23 mouse cellular contexts compared by ENCODE assay signal in genomic region chr10:9760264-9760663, GRCm38 (mm10).
DNase-seq lines count a peak whose midpoint lies in the region; ATAC-seq and TF ChIP-seq lines count a peak whose summit lies in the region.
"Had no signal": no experiment of that assay in that cellular context is flagged by ENCODE, and none has a peak within 500 bp of the region (broad histone marks: within the 10 kb centered on the region; RNA-seq: fewer than 3 reads in every experiment).

No protein-coding gene starts in this region.

- no peaks in the 10 kb centered on the region for H3K27me3 ChIP-seq in heart, embryonic 11.5 days (ENCODE audit: control insufficient read depth, insufficient read depth, low read length)
- H3K27me3 ChIP-seq in heart, embryonic 14.5 days (ENCODE audit: control insufficient read depth, insufficient read depth, low read length), result no peaks in the 10 kb centered on the region
- no peaks in the 10 kb centered on the region for H3K27me3 ChIP-seq in intestine, postnatal 0 days (replicated peaks; ENCODE audit: control insufficient read depth, insufficient read depth, low read length)
- H3K27me3 ChIP-seq: embryonic facial prominence, embryonic 12.5 days; embryonic facial prominence, embryonic 15.5 days; Patski had no signal

- no peak for DNase-seq in heart, adult 9 months (ENCODE audit: low spot score in 2 of 2)
- DNase-seq in heart, postnatal 25 days (ENCODE audit: low spot score), result no peak
- DNase-seq in MN1 (ENCODE audit: low spot score), result no peak
- DNase-seq: adrenal gland, postnatal 10 days; adrenal gland, postnatal 36 days; cerebellum, adult 18-20 months; cerebellum, adult 9-11 months; cerebellum, postnatal 25 days; forebrain, postnatal 0 days; gastrocnemius, adult 2 months; gastrocnemius, postnatal 14 days; heart, postnatal 4 days; kidney, adult 18-20 months had no signal

- intact Hi-C loops in heart, postnatal 25 days (cut with DNase I), result no loop called here

- no peaks in the 10 kb centered on the region for H3K9me3 ChIP-seq in heart, embryonic 11.5 days (replicated peaks; ENCODE audit: control insufficient read depth, low read length)
- no peaks in the 10 kb centered on the region for H3K9me3 ChIP-seq in heart, embryonic 14.5 days (ENCODE audit: control insufficient read depth, low read length)
- no peaks in the 10 kb centered on the region for H3K9me3 ChIP-seq in intestine, postnatal 0 days (ENCODE audit: control insufficient read depth)
- H3K9me3 ChIP-seq: embryonic facial prominence, embryonic 12.5 days; embryonic facial prominence, embryonic 15.5 days had no signal

- H3K4me2 ChIP-seq in heart, embryonic 11.5 days, result peak overlapping the region; percentile 41
- H3K4me2 ChIP-seq in heart, embryonic 14.5 days (ENCODE audit: low read length), result peak overlapping the region; percentile 9; the same call in 1 of the 2 replicates
- no peak overlapping the region for H3K4me2 ChIP-seq in intestine, postnatal 0 days (replicated peaks; ENCODE audit: low read depth)
- H3K4me2 ChIP-seq: embryonic facial prominence, embryonic 12.5 days; embryonic facial prominence, embryonic 15.5 days; hindbrain, embryonic 14.5 days had no signal

- H3K9ac ChIP-seq in heart, embryonic 11.5 days (ENCODE audit: low read depth, low read length), result no peak overlapping the region
- H3K9ac ChIP-seq in heart, embryonic 14.5 days (ENCODE audit: low read length), result no peak overlapping the region
- no peak overlapping the region for H3K9ac ChIP-seq in intestine, postnatal 0 days (ENCODE audit: low read depth, low read length)
- H3K9ac ChIP-seq: embryonic facial prominence, embryonic 12.5 days; embryonic facial prominence, embryonic 15.5 days; forebrain, postnatal 0 days; hindbrain, embryonic 14.5 days had no signal

- no peak overlapping the region for H3K4me3 ChIP-seq in heart, embryonic 11.5 days (ENCODE audit: low read depth, low read length)
- no peak overlapping the region for H3K4me3 ChIP-seq in heart, embryonic 14.5 days (ENCODE audit: control insufficient read depth in 1 of 2, insufficient read depth in 1 of 2, low read depth in 1 of 2, low read length in 2 of 2)
- no peak overlapping the region for H3K4me3 ChIP-seq in intestine, postnatal 0 days (ENCODE audit: low read depth, low read length)
- H3K4me3 ChIP-seq: embryonic facial prominence, embryonic 12.5 days; embryonic facial prominence, embryonic 15.5 days; gastrocnemius, adult 2 months had no signal

- H3K36me3 ChIP-seq in heart, embryonic 11.5 days (ENCODE audit: control insufficient read depth, insufficient read depth, low read length), result no peaks in the 10 kb centered on the region
- H3K36me3 ChIP-seq in heart, embryonic 14.5 days (ENCODE audit: control insufficient read depth, insufficient read depth, low read length), result peaks cover 17% of the 10 kb centered on the region
- H3K36me3 ChIP-seq in intestine, postnatal 0 days (ENCODE audit: control insufficient read depth, insufficient read depth), result peaks cover 12% of the 10 kb centered on the region; the same call in 1 of the 2 replicates

- no peak for TF ChIP-seq CTCF in intestine, postnatal 0 days (IDR thresholded peaks at IDR 0.05; ENCODE audit: low read depth)

- WGBS in heart, embryonic 11.5 days (ENCODE audit: insufficient replicate concordance), result 29% methylated on average over 8 of the region's 8 CpGs
- WGBS in heart, embryonic 14.5 days, result 19% methylated on average over 8 of the region's 8 CpGs
- WGBS in intestine, postnatal 0 days, result 43% methylated on average over 8 of the region's 8 CpGs

- peaks cover 9% of the 10 kb centered on the region; the same call in 1 of the 2 replicates for H3K4me1 ChIP-seq in heart, embryonic 11.5 days (ENCODE audit: control insufficient read depth, insufficient read depth, low read length)
- H3K4me1 ChIP-seq in heart, embryonic 14.5 days (ENCODE audit: control insufficient read depth in 2 of 2, insufficient read depth in 2 of 2, low read length in 2 of 2), result peaks cover 5 to 8% of the 10 kb centered on the region in 2 experiments; a peak in 3 of 4 replicates
- H3K4me1 ChIP-seq in intestine, postnatal 0 days (replicated peaks; ENCODE audit: control insufficient read depth, insufficient read depth, low read length), result no peaks in the 10 kb centered on the region
- H3K4me1 ChIP-seq: embryonic facial prominence, embryonic 12.5 days; embryonic facial prominence, embryonic 15.5 days had no signal

- H3K27ac ChIP-seq in heart, embryonic 11.5 days (ENCODE audit: low read depth, low read length), result no peak overlapping the region
- H3K27ac ChIP-seq in heart, embryonic 14.5 days (replicated peaks in 1 of 2; ENCODE audit: control insufficient read depth in 1 of 2, insufficient read depth in 1 of 2, low read depth in 2 of 2, low read length in 2 of 2), result no peak overlapping the region
- H3K27ac ChIP-seq in intestine, postnatal 0 days (ENCODE audit: low read depth, low read length), result no peak overlapping the region
- H3K27ac ChIP-seq: embryonic facial prominence, embryonic 12.5 days; embryonic facial prominence, embryonic 15.5 days; gastrocnemius, adult 2 months; hindbrain, embryonic 14.5 days; hindbrain, postnatal 0 days had no signal

- no peak for ATAC-seq in heart, embryonic 11.5 days (replicated peaks; ENCODE audit: insufficient number of reproducible peaks, low FRiP score, low TSS enrichment)
- ATAC-seq in heart, embryonic 14.5 days (ENCODE audit: insufficient number of reproducible peaks, insufficient read depth, low FRiP score, low read depth), result no peak
- peak; percentile 19; the same call in 1 of the 2 replicates for ATAC-seq in intestine, postnatal 0 days
- ATAC-seq: forebrain, embryonic 14.5 days; forebrain, postnatal 0 days; hindbrain, postnatal 0 days; inflammation-experienced regulatory T-cells, adult 6 months; Patski had no signal
